Mouse (Mus musculus): ENCODE results near the gene Nfatc4.

DNA sequence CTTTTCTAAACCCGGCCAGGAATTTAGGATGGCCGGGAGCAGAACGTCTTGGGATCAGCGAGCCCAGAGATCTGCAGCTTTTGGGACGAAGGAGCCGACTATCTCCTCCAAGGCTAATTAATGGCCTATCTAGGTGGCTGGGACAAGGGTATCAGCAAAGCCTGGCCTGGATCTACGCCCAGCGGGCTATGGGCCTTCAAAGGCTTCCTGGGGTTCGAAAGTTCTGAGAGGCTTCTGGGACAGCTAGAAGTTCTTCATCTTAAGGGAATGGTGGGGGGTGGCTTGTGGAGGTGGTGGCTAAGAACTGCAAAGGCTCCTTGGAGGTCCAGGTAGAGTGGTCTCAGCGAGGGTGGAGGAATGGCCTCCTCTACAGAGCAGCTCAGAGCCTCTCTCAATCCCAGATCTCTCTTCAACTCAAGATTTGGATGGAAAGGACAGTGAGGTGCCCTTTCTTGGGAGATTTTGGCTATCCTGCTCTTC is 1.1 kb downstream of the Nfatc4 start:
- TF ChIP-seq CTCF (IDR thresholded peaks at IDR 0.05; ENCODE audit: control insufficient read depth, insufficient read depth, insufficient replicate concordance, low read depth, low read length), result no peak
- no peak for TF ChIP-seq POLR2A (IDR thresholded peaks at IDR 0.05; ENCODE audit: control insufficient read depth, low read depth, low read length)
